Mouse (Mus musculus) G1E-ER4 (cell line): ENCODE data around the gene Ccdc86. TPM values are rescaled to one million over a fixed set of nuclear protein-coding genes. Genes with fewer than 3 reads are reported as not detected.

ENCODE experiments used
- GATA1 ChIP-seq: IDR thresholded peaks from one replicate; pipeline ENCODE4 v1.8.0; 2012; ENCODE audit warnings: low read length, inconsistent platforms
- polyA plus RNA-seq: library from polyadenylated mRNA; stranded (reverse); fragments of >175 nt; gene quantifications from 2 replicates; pipeline ENCODE4 v1.2.3, GENCODE M21; 2012

Gene Ccdc86
- polyA plus RNA-seq, 1 experiment: 72.8 TPM

- TF ChIP-seq GATA1: no peak
Measured at GRCm38 (mm10) chr19:10895708-10896107, 53.4 kb downstream of the Ccdc86 start.

GRCm38 (mm10) chr19:10895016-10895528 lies 54.0 kb downstream of the Ccdc86 start, which contains the start of gene Prpf19:
Gene Prpf19, plus strand, starts transcription at chr19:10895231.
- TF ChIP-seq GATA1: no peak

- TF ChIP-seq GATA1: no peak
Measured at GRCm38 (mm10) chr19:10892201-10892600, 56.9 kb downstream of the Ccdc86 start.

Other genes starting within 250 kb of the Ccdc86 start
- gene Cd5, start 210.3 kb downstream of the Ccdc86 start, polyA plus RNA-seq: not detected in 2 replicates
- not detected in 2 replicates for gene Cd6, start 119.2 kb downstream of the Ccdc86 start, polyA plus RNA-seq
- not detected in 2 replicates for gene Slc15a3, start 109.5 kb downstream of the Ccdc86 start, polyA plus RNA-seq
- gene Tmem132a, start 79.3 kb downstream of the Ccdc86 start, polyA plus RNA-seq: 0.01 TPM in 1 of 2 replicates, not detected in the other
- gene Tmem109, start 67.3 kb downstream of the Ccdc86 start, polyA plus RNA-seq: 23.2 and 23.8 TPM in 2 replicates
- 97.6 and 136 TPM in 2 replicates for gene Prpf19, start 54.0 kb downstream of the Ccdc86 start, polyA plus RNA-seq
- gene Zp1, start 28.6 kb downstream of the Ccdc86 start, polyA plus RNA-seq: not detected in 2 replicates
- not detected in 2 replicates for gene Ptgdr2, start 12.1 kb downstream of the Ccdc86 start, polyA plus RNA-seq
- not detected in 2 replicates for gene Ms4a10, start 25.4 kb upstream of the Ccdc86 start, polyA plus RNA-seq
- not detected in 2 replicates for gene Ms4a15, start 44.0 kb upstream of the Ccdc86 start, polyA plus RNA-seq
- gene Ms4a18, start 68.8 kb upstream of the Ccdc86 start, polyA plus RNA-seq: not detected in 2 replicates
- gene Ms4a8a, start 131.8 kb upstream of the Ccdc86 start, polyA plus RNA-seq: not detected in 2 replicates
- not detected in 2 replicates for gene 1700017D01Rik, start 181.6 kb upstream of the Ccdc86 start, polyA plus RNA-seq
- gene 1700025F22Rik, start 216.1 kb upstream of the Ccdc86 start, polyA plus RNA-seq: not detected in 2 replicates
- not detected in 2 replicates for gene Ms4a13, start 247.5 kb upstream of the Ccdc86 start, polyA plus RNA-seq